Mouse (Mus musculus): ENCODE measurements at regions not wholly inside any gene's neighbourhood (a gene's known extent, or its start where the extent isn't known, plus 50 kb on each side); places are given as distances from the start of the nearest gene placed in this dataset.
"Not testable (repeated sequence)": the region's sequence is repeated elsewhere in the genome, so short reads cannot be mapped to it uniquely, and the experiment has no call there.

DNA sequence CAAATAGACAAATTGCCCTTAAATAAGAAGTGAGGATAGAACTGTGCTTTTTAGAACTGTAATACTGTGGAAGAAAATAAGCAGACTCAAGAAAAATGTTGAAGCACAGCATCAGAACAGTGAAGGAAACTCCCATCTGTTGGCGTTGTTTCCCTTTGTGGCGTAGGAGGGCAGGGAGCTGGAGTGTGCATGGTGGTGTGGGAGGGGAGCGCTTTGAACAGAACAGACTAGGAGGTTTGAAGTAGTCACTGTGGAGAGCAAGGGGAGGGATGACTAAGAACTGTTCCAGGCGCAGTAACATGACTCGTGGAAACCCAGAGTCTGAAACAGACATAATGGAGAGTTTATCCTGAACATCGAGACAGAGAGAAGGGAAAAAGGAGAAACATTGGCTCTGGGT is 469.7 kb downstream of the Lmo7 start:
- DNase-seq (ENCODE audit: low read depth, low spot score) = no peak

DNA sequence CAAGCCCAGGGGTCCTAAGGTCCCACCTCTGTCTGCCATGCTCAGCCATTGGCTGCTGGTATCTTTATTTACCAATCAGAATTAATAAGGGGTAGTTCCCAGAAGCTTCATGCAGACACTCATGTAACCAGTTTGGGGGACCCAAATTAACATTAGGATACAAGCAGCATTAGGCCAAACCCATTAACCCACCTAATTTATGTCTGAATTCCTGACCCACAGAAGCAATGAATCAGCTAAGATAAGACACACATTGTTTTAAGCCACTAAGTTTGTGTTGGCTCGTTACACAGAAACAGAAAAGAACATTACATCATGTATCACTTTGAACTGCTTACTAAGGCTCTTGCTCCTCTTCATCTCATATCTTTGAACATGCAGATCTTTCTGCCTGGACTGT is 461.0 kb downstream of the Lmo7 start:
- no peak for DNase-seq (ENCODE audit: low read depth, low spot score)

DNA sequence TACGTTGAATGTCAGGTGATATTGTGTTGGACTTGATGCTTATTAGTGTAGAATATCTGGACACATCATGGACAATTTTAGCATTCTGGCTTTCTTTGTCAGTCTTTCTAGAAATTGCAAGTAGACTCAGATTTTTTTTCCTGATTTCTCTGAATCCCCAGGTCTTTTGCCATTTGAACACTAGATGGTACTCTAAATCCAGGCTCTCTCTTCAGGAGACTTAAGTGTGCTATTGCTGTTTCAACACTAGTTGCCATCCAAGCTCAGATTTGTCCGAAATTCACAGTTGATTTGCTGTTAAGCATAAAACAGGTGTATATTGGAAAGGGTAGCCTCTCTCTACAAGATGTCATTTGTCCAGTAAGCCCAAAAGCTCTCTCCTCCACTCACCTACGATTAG is 451.5 kb downstream of the Lmo7 start:
- no peak for DNase-seq (ENCODE audit: low read depth, low spot score)

DNA sequence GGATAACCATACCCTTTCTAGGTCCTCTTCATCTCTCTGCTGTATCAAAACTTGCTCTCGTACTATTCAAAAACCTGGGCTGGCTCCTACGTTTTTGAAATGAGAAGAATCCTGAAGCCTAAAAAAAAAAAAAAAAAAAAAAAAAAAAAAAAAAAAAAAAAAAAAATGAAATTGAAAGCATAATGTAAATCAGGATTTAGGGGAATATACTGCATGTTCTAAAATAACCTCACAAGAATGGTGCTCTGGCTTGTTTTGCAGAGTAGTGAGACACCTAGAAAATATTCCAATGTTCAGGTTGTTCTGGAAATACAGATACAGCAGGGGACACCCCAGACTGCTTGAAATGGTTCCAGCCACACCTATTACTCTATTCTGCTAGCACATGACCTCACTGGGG is 442.0 kb downstream of the Lmo7 start:
- no peak for DNase-seq (ENCODE audit: low read depth, low spot score)

DNA sequence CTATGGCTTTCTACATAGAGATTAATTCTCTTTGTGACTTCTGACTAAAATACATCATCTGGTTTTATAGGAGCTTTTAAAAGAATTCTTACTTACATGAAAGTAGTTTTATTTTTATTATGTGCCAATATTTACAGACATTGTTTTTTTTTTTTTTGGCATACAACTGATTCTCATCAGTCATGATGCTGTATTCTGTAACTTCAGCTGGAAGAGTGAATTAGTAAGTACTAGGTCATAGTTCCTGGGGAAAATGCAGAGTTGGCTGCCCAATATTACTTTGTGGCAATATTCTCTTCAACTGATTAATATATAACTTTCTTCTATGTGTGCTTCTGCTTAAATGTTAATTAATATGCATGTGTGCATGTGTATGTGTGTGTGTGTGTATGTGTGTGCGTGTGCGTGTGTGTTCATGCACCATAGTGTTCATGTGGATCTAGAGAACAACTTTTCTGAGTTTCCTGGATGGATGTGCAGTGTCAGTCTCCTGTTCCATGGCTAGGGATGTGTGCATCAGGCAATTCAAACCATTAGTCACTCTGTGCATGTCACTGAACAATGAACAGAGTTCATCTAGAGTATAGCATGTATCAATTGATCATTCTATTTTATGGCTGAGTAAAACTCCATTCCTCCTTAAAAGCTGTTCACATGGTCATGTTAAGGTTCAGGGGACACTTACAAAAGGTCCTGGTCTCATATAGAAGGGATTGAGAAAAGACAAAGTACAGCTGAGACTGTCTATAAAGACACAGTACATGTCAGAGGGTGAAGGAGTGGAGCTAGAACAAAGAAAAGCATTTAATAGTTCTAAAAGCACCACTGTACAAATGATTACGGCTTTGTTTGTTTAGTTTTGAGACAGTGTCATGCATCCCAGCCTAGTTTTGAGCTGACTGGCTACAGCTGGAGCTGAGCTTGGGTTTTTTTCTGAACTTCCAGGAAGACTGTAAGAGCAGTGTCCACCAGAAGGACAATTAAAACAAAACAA is 431.8 kb downstream of the Lmo7 start:
- DNase-seq (ENCODE audit: low read depth, low spot score) = no peak

DNA sequence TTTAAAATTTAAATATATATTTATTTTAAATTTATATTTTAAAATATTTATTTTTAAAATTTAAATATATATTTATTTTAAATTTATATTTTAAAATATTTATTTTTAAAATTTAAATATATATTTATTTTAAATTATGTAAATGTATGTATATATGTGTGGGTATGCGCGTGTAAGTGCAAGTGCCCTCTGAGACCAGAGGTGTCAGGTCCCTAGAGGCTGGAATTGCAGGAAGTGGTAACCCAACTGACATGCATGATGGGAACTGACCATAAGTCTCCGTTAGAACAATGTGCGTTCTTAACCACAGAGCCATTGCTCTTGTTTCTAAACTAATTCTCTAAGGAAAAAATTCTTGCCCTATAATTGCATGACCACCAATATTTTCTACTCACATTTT is 420.7 kb downstream of the Lmo7 start:
- not testable (repeated sequence) for DNase-seq (ENCODE audit: low read depth, low spot score)

DNA sequence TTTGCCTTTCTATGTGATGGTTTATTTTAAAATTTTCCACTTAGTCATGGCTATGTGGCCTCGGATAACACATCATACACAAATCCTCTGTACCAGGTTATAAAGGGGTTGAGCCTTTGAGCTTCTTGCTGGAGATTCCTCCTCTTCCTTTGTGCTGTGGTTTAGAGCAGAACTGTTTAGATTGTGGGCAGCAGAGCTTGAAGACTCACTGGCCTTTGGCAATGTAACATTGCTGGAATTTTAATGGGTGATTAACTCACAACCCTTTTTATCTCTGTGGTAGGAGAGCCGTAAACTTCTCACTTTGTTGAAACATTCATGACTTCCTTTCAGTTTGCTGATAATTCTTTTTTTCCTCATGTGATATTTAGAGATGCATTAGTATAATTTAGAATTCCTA is 413.0 kb downstream of the Lmo7 start:
- no peak for DNase-seq (ENCODE audit: low read depth, low spot score)

DNA sequence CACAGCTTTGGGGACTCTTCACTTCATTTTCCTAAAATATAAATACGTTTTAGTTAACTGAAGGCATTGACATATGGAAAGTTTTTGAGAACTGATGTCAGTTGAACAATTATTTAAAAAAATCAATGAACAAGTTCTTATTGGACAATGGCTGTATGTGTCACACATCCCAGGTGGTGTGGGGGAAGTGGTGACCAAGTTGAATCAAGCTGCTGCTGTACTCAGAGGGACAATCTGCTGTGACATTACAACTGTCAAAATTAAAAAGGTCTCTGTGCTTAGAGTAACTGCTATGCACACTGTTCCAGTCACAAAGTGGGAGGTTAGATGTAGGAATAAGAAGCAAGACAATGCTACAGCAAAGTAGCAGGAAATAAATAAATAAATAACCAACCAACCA is 409.2 kb downstream of the Lmo7 start:
- no peak for DNase-seq (ENCODE audit: low read depth, low spot score)

DNA sequence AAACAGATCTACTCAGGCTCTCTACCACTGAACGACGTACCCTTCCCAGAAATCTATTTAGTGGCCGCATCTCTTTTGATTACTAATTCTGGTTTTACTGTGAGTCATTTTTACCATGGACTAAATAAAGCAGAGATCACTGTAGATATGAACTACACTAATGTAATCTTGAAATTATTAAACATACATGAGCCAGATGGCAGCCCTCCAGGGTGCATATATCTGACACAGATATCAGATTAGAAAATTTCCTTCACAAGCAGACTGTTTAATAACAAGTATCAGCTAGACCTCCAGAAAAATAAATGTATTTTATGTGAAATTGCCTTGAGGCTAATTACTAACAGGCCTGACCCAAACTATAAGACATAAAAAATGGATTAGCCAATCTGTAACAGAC is 388.4 kb downstream of the Lmo7 start:
- no peak for DNase-seq (ENCODE audit: low read depth, low spot score)

DNA sequence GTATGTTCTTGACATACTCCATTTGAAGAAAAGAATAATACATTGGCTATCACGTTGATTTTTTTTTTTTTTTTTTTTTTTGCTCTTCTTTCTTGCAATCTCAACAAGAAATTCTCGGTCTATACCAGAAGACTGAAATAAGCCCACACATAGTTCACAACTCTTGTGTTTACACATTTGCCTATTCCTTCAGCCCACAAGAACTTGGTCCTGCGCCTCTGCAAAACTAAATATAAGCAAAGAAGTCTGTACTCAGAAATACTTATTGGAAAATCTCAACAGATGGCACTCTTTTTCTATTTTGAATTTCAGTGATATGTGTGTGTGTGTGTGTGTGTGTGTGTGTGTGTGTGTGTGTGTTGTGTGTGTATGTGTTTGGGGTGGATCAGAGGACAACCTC is 376.4 kb downstream of the Lmo7 start:
- DNase-seq (ENCODE audit: low read depth, low spot score) = no peak

DNA sequence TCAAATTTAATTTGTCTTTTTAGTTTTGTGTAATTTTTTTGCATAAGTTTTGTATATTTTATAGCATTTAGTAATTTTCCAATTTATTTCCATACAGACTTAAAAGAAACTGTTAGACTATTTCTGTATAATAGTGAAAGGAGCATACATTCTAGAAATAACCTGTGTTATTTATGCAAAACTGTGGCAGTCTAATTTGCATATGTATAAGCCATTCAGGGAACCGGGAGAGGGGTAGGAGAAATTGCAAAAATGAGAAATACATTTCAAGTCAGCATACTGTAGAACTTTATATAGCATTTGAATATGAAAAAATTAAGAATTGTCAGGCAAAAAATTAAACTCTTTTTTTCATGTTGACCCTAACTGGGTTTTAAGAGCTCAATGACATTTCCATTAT is 364.3 kb downstream of the Lmo7 start:
- no peak for DNase-seq (ENCODE audit: low read depth, low spot score)

DNA sequence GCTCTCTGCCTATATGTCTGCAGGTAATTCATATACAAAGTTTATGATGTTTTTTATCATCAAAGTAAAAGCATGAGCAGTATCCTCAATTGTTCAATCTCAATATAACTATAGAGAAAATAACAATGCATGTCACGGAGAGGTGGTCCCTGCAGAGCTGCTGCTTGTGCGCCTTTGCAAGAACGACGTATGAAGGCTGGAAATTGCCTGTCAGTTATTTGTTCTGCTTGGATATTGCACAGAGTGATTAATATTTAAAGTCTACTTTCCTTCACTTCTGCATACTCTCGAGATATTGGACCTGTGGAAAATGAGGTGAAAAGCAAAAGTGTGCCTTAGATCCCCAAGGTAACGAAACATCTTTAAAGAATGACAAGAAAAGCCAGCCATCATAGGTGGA is 362.8 kb downstream of the Lmo7 start:
- no peak for DNase-seq (ENCODE audit: low read depth, low spot score)

DNA sequence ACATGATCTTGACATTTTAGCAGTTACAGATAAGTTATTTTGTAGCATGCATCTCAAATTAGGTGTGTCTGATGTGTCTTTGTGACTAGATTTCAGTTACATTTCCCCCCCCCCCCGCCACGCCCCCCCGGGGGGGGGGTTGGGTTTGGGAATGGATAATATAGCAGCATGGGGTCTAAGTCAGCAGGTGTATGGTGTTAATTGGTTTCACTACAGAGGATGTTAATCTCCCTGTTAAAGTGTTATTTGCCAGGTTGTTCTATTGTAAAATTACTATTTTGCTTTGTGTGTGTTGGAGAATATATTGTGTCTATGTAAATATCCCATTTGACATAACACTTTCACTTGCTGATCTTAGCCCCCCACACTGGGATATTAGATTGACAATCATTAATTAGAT is 319.2 kb downstream of the Lmo7 start:
- no peak for DNase-seq (ENCODE audit: low read depth, low spot score)

DNA sequence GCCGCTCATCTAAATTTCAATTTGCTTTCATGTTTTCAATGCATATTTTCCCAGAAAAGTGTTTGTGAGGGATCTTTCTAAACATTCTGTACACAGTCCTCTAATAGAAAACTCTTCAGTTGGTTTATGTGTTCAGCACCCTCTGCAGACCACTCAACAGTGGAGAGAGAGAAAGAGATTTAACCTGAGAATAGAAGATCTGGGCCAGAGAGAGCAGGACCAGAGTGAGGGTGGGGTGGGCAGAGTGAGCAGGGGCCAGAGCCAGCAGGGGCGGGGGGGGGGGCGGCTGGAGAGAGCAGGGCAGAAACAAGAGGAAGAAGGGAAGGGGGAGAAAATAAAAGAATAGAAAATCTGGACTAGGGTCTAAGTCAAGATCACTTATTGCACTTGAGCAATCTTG is 318.7 kb downstream of the Lmo7 start:
- DNase-seq (ENCODE audit: low read depth, low spot score) = no peak

DNA sequence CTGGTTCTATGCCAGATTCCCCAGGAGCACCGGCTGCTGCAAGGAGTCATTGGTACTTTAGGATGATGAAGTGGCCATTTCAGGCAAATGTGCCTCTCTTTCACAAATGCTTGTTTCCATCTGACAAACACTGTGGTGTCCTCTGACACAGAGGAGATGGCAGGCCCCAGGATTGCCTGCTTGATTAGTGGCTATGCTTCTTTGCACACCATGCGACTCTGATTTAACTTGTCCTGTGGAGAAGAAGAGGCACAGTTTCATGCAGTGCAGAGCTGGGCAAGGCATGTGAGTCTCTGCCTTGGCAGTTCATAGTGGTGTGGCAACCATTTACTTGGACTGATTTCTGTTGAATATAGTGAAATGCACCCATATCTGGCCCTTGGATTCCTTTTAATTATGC is 308.4 kb downstream of the Lmo7 start:
- no peak for DNase-seq (ENCODE audit: low read depth, low spot score)

DNA sequence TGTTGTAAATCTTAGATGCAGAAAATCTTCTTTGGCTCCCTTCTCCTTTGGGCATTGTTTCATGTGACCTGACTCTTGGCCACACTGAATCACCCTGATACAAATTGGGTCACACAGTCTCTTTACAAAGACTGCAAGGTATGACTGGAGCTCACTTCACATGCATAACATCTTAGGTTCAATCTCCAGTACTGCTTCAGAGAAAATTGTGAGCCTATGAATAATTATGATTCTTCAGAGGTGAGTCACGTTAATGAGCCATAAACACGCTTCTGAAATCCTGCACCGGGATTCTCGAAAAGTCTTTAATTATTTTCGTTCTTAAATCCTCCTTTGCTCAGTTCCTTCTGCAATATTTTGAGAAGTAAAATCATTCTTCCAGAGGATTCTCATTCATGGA is 307.7 kb downstream of the Lmo7 start:
- no peak for DNase-seq (ENCODE audit: low read depth, low spot score)

DNA sequence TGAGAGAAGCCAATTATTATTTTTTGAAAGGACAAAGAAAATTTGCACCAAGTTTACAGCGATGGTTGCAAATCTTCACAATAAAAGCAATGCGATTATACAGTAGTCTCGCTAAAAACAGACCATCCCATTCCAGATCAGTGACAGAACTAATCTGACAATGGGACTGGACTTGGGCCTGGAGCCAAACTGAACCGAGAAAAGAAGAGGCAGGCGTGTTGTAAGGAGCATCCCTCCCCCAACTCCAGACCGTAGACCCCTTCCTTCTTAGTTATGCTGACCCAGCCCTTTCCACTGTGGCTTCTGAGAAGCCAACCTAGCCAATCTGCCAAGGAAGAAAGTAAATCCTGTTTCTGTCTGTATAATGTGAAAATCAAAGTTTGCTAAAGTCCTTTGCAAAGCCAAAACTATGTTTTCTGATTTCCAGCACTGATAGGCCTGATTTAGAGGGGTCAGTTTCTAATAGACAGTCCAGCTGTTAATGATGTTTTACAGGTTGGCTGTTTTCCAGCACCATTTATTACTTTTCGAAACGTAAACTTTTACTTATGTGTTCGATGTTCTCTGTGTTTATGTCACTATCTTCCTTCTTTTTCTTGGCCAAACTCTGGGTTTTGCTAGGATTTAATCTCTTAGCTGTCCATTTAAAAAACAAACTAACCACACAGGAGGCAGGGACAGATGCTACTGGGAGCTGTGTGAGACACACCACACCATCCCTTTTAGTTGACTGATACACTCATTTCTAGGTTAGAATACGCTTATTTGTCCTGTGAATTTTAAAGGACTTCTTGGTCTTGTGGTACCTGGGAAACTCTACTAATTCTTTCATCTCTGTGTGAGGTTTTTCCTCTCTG is 301.5 kb downstream of the Lmo7 start:
- DNase-seq (ENCODE audit: low read depth, low spot score) = no peak

DNA sequence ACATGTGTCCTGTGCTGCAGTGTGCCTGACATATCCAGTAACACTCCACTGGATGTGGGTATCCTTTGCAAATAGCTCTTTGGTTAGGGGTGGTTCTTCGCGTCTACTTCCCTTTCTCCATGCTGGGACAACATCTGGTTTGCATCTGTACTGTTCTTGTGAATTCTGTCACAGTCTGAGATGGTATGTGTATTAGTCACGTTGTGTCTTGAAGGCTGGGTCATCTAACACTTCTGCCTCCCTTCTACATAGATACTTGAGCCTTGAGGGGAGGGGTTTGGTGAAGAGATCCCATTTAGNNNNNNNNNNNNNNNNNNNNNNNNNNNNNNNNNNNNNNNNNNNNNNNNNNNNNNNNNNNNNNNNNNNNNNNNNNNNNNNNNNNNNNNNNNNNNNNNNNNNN is 294.9 kb downstream of the Lmo7 start:
- no peak for DNase-seq (ENCODE audit: low read depth, low spot score)

DNA sequence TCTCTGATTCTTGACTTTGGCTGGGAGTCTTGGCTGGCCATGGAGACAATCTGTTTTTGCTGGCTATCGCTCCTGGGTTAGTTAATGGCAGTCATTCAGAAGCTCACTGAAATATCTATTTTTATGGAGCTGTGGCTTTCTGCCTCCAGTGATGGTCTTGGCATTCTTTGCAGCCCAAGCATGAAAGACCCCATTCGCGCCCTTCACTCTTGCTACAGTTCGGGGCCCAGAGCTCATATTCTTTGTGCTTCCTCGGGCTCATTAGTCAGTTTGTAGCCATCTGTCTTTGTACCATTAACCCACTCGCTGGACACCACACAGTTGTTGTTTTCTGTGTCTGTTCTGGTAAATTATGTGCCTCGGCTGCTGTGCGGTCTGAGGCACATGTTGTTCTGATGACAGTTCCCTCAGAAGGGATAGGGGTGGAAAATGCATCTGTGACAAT is 290.4 kb downstream of the Lmo7 start:
- peak; percentile 34 for DNase-seq (ENCODE audit: low read depth, low spot score)

DNA sequence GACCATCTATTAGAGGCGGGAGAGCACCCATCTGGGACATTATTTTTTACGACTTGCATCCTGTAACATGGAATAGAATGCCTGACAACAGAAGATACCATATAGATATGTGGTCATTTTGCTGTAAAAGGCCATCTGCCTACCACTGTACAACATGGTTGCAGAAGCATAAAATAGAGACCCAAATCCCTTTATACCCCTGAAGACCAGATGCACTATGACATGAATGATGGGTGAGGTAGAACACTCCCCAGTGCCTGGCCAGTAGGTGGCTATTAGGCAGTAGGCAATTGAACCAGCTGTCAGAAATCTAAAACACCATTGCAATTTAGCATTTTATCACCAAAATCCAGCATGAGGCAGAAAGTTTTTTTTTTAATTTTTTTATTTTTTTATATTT is 289.6 kb downstream of the Lmo7 start:
- no peak for DNase-seq (ENCODE audit: low read depth, low spot score)

DNA sequence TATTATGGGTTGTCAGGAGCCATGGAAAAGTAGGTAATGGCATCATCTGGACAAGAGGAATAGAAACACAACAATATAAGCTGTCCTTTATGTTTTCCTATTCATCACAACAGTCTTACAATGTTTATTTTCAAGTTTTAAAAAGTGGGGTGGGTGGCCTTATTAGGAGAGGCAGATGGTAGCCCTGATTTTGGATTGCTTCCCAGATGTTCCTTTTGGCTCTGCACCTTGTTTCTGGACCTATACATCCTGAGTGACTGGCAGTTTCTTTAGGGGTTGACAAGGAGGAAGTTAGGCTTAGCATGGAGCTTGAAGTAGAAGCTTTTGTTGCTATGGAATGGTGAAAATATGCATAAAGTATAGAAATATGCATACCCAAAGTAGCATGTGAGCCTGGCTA is 286.8 kb downstream of the Lmo7 start:
- no peak for DNase-seq (ENCODE audit: low read depth, low spot score)

DNA sequence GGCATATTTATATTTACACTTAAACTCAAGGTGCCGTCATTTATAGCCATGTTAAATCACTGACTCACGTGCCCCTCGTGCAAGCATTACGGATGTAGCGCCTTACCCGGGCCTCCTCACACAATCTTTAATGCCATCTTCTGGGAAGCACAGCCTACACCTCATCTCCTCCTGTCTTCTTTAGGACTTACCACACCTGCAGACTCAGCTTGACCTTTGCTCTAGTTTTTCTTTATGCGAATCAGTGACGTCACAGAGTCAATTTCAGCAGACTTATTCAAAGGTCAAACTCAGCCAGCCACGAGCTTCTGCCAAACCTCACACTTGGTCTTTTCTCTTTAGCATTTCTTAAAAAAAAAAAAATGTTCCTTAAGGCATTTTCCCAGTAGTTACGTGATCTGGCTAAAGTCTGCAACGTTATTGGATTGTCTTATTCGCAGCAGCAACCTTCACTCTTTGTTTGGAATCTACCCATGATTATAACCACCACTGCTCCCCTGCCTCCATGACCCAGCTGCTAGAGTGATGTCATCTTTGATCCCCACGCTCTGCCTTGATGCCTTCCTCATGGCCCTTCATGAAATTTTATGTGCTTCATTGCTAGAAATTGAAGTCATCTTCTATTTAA is 285.3 kb downstream of the Lmo7 start:
- no peak for DNase-seq (ENCODE audit: low read depth, low spot score)
